Mouse (Mus musculus) liver, embryonic 14 days (tissue): ENCODE data around the gene Gosr1. TPM values are rescaled to one million over a fixed set of nuclear protein-coding genes. Genes with fewer than 3 reads are reported as not detected.

ENCODE experiments used
- polyA plus RNA-seq: library from polyadenylated mRNA; depleted of rRNA; stranded (reverse); fragments of >200 nt; gene quantifications from 2 replicates; pipeline ENCODE4 v1.2.3, GENCODE M21; 2012; rRNA removed

Gene Gosr1
- polyA plus RNA-seq: 7.1 and 7.8 TPM in 2 replicates

GRCm38 (mm10) chr11:76763053-76763740 lies at the start of gene Gosr1:
Gene Gosr1 (minus strand): TSS chr11:76763579.

DNA sequence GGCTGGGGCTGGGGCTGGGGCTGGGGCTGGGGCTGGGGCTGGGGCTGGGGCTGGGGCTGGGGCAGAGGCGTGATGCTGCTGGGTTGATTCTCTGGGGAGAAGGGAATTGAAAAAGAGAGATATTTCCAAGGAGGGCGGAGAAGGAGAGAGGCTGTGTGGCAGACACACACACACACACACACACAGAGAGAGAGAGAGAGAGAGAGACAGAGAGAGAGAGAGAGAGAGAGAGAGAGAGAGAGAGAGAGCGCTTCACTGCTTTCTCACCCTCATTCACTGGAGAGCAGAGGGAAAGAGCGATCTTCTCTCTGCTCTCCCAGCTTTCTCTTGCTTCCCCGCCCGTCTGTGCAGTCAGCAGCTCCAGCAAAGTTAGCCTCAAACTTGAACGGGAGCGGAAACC lies 83.9 kb downstream of the Gosr1 start, which contains the start of gene Trarg1:
Trarg1 (plus strand) TSS at position 301 of the 400 bp plus-strand sequence.

Other genes with a start within 250 kb of the Gosr1 start
- gene Abr, start 141.3 kb downstream of the Gosr1 start, polyA plus RNA-seq: 3.3 and 3.8 TPM in 2 replicates
- gene Bhlha9, start 91.1 kb downstream of the Gosr1 start, polyA plus RNA-seq: not detected in 2 replicates
- not detected in 2 replicates for gene Trarg1, start 83.8 kb downstream of the Gosr1 start, polyA plus RNA-seq
- gene Cpd, start 83.4 kb upstream of the Gosr1 start, polyA plus RNA-seq: 7.1 and 8.4 TPM in 2 replicates
- not detected in 2 replicates for gene Tmigd1, start 138.6 kb upstream of the Gosr1 start, polyA plus RNA-seq
- gene Blmh, start 161.2 kb upstream of the Gosr1 start, polyA plus RNA-seq: 19.7 and 20.2 TPM in 2 replicates
- 2.5 and 3.0 TPM in 2 replicates for gene Slc6a4, start 235.0 kb upstream of the Gosr1 start, polyA plus RNA-seq